Mouse (Mus musculus): Measurements from ENCODE around the gene Nup107.

DNA sequence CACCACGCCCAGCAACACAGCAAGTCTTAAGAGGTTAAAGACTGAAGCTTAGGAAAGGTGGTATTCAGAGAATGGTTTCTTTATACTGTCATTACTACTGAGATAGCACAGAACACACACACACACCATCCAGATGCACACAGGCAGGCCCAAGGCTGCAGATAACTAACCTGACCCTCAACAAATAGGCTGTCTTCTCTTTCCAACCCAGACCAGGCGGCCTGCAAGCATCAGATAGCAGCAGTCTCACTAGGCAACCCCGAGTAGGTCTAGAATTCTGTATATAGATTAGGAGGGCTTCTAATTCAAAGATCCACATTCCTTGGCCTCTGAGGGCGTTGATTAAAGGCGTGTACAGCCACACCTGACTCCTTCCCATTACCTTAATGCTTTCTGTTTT is 60.3 kb downstream of the Nup107 start:
- TF ChIP-seq POLR2A (IDR thresholded peaks at IDR 0.05; ENCODE audit: borderline replicate concordance, extremely low read depth, low read depth, low read length) (no peak), CTCF (IDR thresholded peaks at IDR 0.05; ENCODE audit: insufficient read depth, low read length) (no peak)

Data from lung, adult 2 months (tissue).